Mouse (Mus musculus) frontal cortex, postnatal 14 days (tissue): ENCODE measurements around the gene Cnot10.

Experiments
- DNase-seq, 2 experiments: peaks; one replicate each; pipeline ENCODE4 v3.0.0; 2022; ENCODE audit warnings: low spot score in 2 of 2

The Cnot10 gene

GRCm38 (mm10) chr9:114549117-114549516, 90.9 kb downstream of the Cnot10 start:
- no peak for DNase-seq

GRCm38 (mm10) chr9:114548496-114548895, 91.5 kb downstream of the Cnot10 start:
- no peak for DNase-seq

GRCm38 (mm10) chr9:114547643-114548077, 92.3 kb downstream of the Cnot10 start:
- DNase-seq, result no peak

GRCm38 (mm10) chr9:114546765-114547164, 93.2 kb downstream of the Cnot10 start:
- no peak for DNase-seq

- DNase-seq, result no peak
These were observed 95.1 kb downstream of the Cnot10 start for GRCm38 (mm10) chr9:114544754-114545393.

- DNase-seq, result no peak
These were observed 95.9 kb downstream of the Cnot10 start for GRCm38 (mm10) chr9:114543882-114544753.

GRCm38 (mm10) chr9:114541279-114541741, 98.7 kb downstream of the Cnot10 start:
- no peak for DNase-seq

GRCm38 (mm10) chr9:114538996-114539563, 100.9 kb downstream of the Cnot10 start:
- DNase-seq, result no peak

- DNase-seq, result no peak
These were observed 103.4 kb downstream of the Cnot10 start for GRCm38 (mm10) chr9:114536628-114537027.
